Mouse (Mus musculus): Measurements from ENCODE around the gene Hic2. TPM values are rescaled to one million over a fixed set of nuclear protein-coding genes. Genes with fewer than 3 reads are reported as not detected.

Hic2 gene
- 1.4 TPM for polyA plus RNA-seq (2017; shearing (Covaris generic))

GRCm38 (mm10) chr16:17232794-17233701, at the start of gene Hic2:
Gene Hic2 (plus strand): TSS chr16:17233572.

GRCm38 (mm10) chr16:17202549-17202948, 30.8 kb upstream of the Hic2 start, which contains the start of gene Ube2l3:
Gene Ube2l3 (minus strand): TSS chr16:17202649.

GRCm38 (mm10) chr16:17208389-17209361, 24.7 kb upstream of the Hic2 start, which contains the start of gene Rimbp3:
Gene Rimbp3 (plus strand): TSS chr16:17208603.

GRCm38 (mm10) chr16:17275721-17276120, 42.3 kb downstream of the Hic2 start, which contains the start of gene Tmem191c:
Gene Tmem191c (plus strand): TSS chr16:17276077.

Other genes starting within 250 kb of the Hic2 start
- 2.8 TPM for gene Ypel1, start 163.9 kb upstream of the Hic2 start, polyA plus RNA-seq (2017; shearing (Covaris generic))
- 256 TPM for gene Ppil2, start 122.3 kb upstream of the Hic2 start, polyA plus RNA-seq (2017; shearing (Covaris generic))
- gene 2610318N02Rik, start 108.4 kb upstream of the Hic2 start, polyA plus RNA-seq (2017; shearing (Covaris generic)): 4.4 TPM
- gene Sdf2l1, start 101.2 kb upstream of the Hic2 start, polyA plus RNA-seq (2017; shearing (Covaris generic)): 46.3 TPM
- 5.8 TPM for gene Ydjc, start 89.0 kb upstream of the Hic2 start, polyA plus RNA-seq (2017; shearing (Covaris generic))
- 2.7 TPM for gene Ccdc116, start 86.3 kb upstream of the Hic2 start, polyA plus RNA-seq (2017; shearing (Covaris generic))
- 361 TPM for gene Ube2l3, start 30.9 kb upstream of the Hic2 start, polyA plus RNA-seq (2017; shearing (Covaris generic))
- not detected for gene Rimbp3, start 25.0 kb upstream of the Hic2 start, polyA plus RNA-seq (2017; shearing (Covaris generic))
- gene Tmem191c, start 42.5 kb downstream of the Hic2 start, polyA plus RNA-seq (2017; shearing (Covaris generic)): 106 TPM
- gene Serpind1, start 97.8 kb downstream of the Hic2 start, polyA plus RNA-seq (2017; shearing (Covaris generic)): 0.31 TPM
- 23.1 TPM for gene Snap29, start 172.4 kb downstream of the Hic2 start, polyA plus RNA-seq (2017; shearing (Covaris generic))
- 33.9 TPM for gene Pi4ka, start 172.7 kb downstream of the Hic2 start, polyA plus RNA-seq (2017; shearing (Covaris generic))
- 94.8 TPM for gene Crkl, start 218.4 kb downstream of the Hic2 start, polyA plus RNA-seq (2017; shearing (Covaris generic))

All from activated CD4-positive, CD25-positive, alpha-beta regulatory T cell, adult 9 weeks (primary cell).